Mouse (Mus musculus): ENCODE measurements at regions not wholly inside any gene's neighbourhood (a gene's known extent, or its start where the extent isn't known, plus 50 kb on each side); places are given as distances from the start of the nearest gene placed in this dataset.

GRCm38 (mm10) chr16:58236857-58237256 is 171.4 kb upstream of the Dcbld2 start:
- TF ChIP-seq CTCF (IDR thresholded peaks at IDR 0.05; ENCODE audit: control insufficient read depth, insufficient read depth, insufficient read length) (no peak), FOSL1 (IDR thresholded peaks at IDR 0.05; ENCODE audit: insufficient read depth, low read length, poor library complexity, severe bottlenecking) (no peak), MAX (IDR thresholded peaks at IDR 0.05) (no peak), CEBPB (IDR thresholded peaks at IDR 0.05; ENCODE audit: low read depth) (no peak), USF1 (IDR thresholded peaks at IDR 0.05; ENCODE audit: low read depth) (no peak), MYOG (IDR thresholded peaks at IDR 0.05; ENCODE audit: control insufficient read depth, extremely low read depth, insufficient read length) (no peak)

Measured in C2C12 (cell line).